Mouse (Mus musculus) liver, embryonic 13.5 days (tissue): ENCODE results near the gene Efr3b. TPM values are rescaled to one million over a fixed set of nuclear protein-coding genes. Genes with fewer than 3 reads are reported as not detected.

Experiments
- polyA plus RNA-seq: library from polyadenylated mRNA; unstranded; fragments of >200 nt; fragmentation: Nextera tagmentation; extraction: Ambion mirVana; gene quantifications from 2 replicates; pipeline ENCODE4 v1.2.1, GENCODE M21; 2015

The Efr3b gene
- polyA plus RNA-seq, 1 experiment from 2014 or later, result 0.13 TPM

Other genes starting within 250 kb of the Efr3b start
- gene Dnmt3a, start 232.9 kb downstream of the Efr3b start, polyA plus RNA-seq, result 29.6 and 33.7 TPM in 2 replicates
- gene Pomc, start 84.0 kb downstream of the Efr3b start, polyA plus RNA-seq, result 0.45 and 0.60 TPM in 2 replicates
- gene Dnajc27, start 43.7 kb upstream of the Efr3b start, polyA plus RNA-seq, result 2.0 and 2.5 TPM in 2 replicates
- gene Adcy3, start 94.2 kb upstream of the Efr3b start, polyA plus RNA-seq, result 0.81 and 0.82 TPM in 2 replicates
- 3.1 and 3.4 TPM in 2 replicates for gene Ptrhd1, start 195.1 kb upstream of the Efr3b start, polyA plus RNA-seq
- 12.6 and 13.8 TPM in 2 replicates for gene Cenpo, start 195.4 kb upstream of the Efr3b start, polyA plus RNA-seq